Mouse (Mus musculus): ENCODE measurements around the gene S100a1.
A peak's percentile ranks its signal among the peaks of the same experiment; 100 is the strongest.

The S100a1 gene

GRCm38 (mm10) chr3:90464552-90465080 lies 49.6 kb downstream of the S100a1 start:
- peak; percentile 95 for DNase-seq

DNA sequence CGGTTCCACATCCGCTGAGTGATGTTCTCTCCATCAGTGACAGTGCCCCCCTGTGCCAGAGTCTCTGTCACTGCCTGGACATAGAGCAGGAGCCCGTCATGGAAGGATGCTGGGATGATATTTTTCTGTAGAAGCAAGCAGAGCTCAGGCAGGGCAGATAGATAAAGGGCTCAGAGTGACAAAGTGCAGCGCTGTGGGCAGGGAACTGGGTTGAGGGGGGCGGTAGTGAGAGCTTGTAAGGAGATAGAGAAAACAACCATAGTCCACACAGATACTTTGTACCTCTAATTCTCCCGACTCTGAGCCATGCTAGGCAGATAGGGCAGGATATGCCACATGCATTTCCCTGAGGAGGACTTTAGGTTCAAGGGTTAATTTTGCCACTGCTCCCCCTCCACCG lies 51.6 kb downstream of the S100a1 start:
- DNase-seq: no peak

GRCm38 (mm10) chr3:90461935-90462334 lies 52.3 kb downstream of the S100a1 start:
- DNase-seq: peak; percentile 87

All from heart, adult 11 months (tissue).